Mouse (Mus musculus) bone marrow macrophage, adult 2 months (primary cell): ENCODE results near the gene Vstm2l. TPM values are rescaled to one million over a fixed set of nuclear protein-coding genes. Genes with fewer than 3 reads are reported as not detected.

Experiments
- H3K27ac ChIP-seq: 2 replicates; pipeline ENCODE4 v1.5.1; 2012; ENCODE audit warnings: low read depth, low read length; ENCODE audit not compliant: insufficient read depth
- H3K4me1 ChIP-seq: 2 replicates; pipeline ENCODE4 v1.6.1; 2012; ENCODE audit warnings: low read length; ENCODE audit not compliant: control insufficient read depth, insufficient read depth
- H3K4me3 ChIP-seq: 2 replicates; pipeline ENCODE4 v1.5.1; 2012; ENCODE audit warnings: mild to moderate bottlenecking, low read length, moderate library complexity; ENCODE audit not compliant: insufficient read depth
- CTCF ChIP-seq: IDR thresholded peaks from 2 replicates; pipeline ENCODE4 v1.5.1; 2012; ENCODE audit warnings: low read depth, mild to moderate bottlenecking, low read length, moderate library complexity
- POLR2A ChIP-seq: IDR thresholded peaks from 2 replicates; pipeline ENCODE4 v1.6.1; 2012; ENCODE audit warnings: mild to moderate bottlenecking, low read depth, low read length, borderline replicate concordance
- polyA plus RNA-seq: library from polyadenylated mRNA; stranded (reverse); fragments of >200 nt; gene quantifications from 2 replicates; pipeline ENCODE4 v1.2.4, GENCODE M21; 2012; ENCODE audit not compliant: missing spikeins, insufficient read depth, insufficient read length

Gene Vstm2l
- not detected in 2 replicates for polyA plus RNA-seq

- Histone ChIP-seq H3K4me3 (no peak within 1 kb of the TSS), H3K4me1 (no peaks in the 10 kb centered on the region; the same call in 1 of the 2 replicates), H3K27ac (no peak within 1 kb of the TSS)
- no peak for TF ChIP-seq POLR2A
Observed at GRCm38 (mm10) chr2:157914105-157914764, at the start of gene Vstm2l. Vstm2l (plus strand) TSS chr2:157914653.

GRCm38 (mm10) chr2:157867126-157867525, 47.3 kb upstream of the Vstm2l start:
- no peak overlapping the region for H3K27ac ChIP-seq
- peaks cover 9% of the 10 kb centered on the region for H3K4me1 ChIP-seq

DNA sequence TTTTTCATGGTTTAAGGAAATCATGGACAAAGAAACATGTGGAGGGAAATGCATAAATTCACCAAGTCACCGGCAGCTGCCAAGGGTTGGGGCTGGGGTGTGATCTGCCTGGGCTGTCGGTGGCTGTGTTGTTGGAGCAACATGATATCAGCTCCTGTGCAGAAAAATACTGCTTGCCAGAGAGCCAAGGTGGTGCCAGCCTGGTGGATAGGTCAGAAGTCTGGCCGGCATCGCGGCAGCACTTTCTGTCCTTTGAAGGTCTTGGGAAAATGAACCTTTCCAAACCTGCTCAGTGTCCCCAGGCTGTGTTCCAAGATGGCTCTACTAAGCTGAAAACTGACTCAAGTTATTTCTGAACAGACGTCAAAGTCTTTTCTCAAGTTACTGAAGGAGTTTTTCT, 44.2 kb upstream of the Vstm2l start:
- H3K27ac ChIP-seq: no peak overlapping the region
- H3K4me1 ChIP-seq: peaks cover 10% of the 10 kb centered on the region
- TF ChIP-seq CTCF (no peak), POLR2A (no peak)
- no peak overlapping the region for H3K4me3 ChIP-seq

More at GRCm38 (mm10) chr2:157867126-157867525, 47.3 kb upstream of the Vstm2l start:
- no peak overlapping the region for H3K4me3 ChIP-seq
- TF ChIP-seq CTCF: no peak
- TF ChIP-seq POLR2A: no peak

DNA sequence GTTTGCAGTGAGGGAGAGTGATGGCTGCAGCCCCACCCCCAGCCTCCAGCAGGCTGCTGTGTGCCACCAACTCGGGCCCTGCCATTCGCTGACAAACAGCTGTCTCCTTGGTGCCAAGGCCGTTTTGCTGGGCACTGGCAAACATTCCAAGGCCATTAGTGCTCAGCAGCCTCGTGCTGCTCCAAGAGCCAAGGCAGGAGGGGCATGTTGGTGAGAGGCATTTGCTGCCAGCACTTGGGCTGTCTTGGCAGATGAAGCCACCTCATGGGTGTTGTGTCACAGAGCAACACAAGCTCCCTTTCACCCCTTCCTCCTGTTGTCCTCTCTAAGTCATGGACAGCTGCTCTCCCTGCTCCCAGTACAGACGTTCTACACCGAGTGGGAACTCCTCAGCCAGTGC, 41.2 kb upstream of the Vstm2l start:
- H3K4me1 ChIP-seq: peaks cover 10% of the 10 kb centered on the region
- H3K27ac ChIP-seq: no peak overlapping the region
- H3K4me3 ChIP-seq: no peak overlapping the region
- no peak for TF ChIP-seq POLR2A
- no peak for TF ChIP-seq CTCF

- TF ChIP-seq POLR2A (no peak), CTCF (no peak)
- H3K27ac ChIP-seq: no peak overlapping the region
- peaks cover 10% of the 10 kb centered on the region for H3K4me1 ChIP-seq
- no peak overlapping the region for H3K4me3 ChIP-seq
Observed at GRCm38 (mm10) chr2:157873691-157874090, 40.8 kb upstream of the Vstm2l start.

- TF ChIP-seq POLR2A (no peak), CTCF (no peak)
- Histone ChIP-seq H3K27ac (no peak overlapping the region), H3K4me1 (peaks cover 10% of the 10 kb centered on the region), H3K4me3 (no peak overlapping the region)
Observed at GRCm38 (mm10) chr2:157875111-157875510, 39.3 kb upstream of the Vstm2l start.

GRCm38 (mm10) chr2:157877394-157877793, 37.1 kb upstream of the Vstm2l start:
- Histone ChIP-seq H3K4me1 (peaks cover 4% of the 10 kb centered on the region), H3K27ac (no peak overlapping the region), H3K4me3 (no peak overlapping the region)
- TF ChIP-seq CTCF (no peak), POLR2A (no peak)

GRCm38 (mm10) chr2:157877967-157878366, 36.5 kb upstream of the Vstm2l start:
- Histone ChIP-seq H3K27ac (no peak overlapping the region), H3K4me3 (no peak overlapping the region), H3K4me1 (peaks cover 4% of the 10 kb centered on the region)
- no peak for TF ChIP-seq POLR2A
- TF ChIP-seq CTCF: no peak

DNA sequence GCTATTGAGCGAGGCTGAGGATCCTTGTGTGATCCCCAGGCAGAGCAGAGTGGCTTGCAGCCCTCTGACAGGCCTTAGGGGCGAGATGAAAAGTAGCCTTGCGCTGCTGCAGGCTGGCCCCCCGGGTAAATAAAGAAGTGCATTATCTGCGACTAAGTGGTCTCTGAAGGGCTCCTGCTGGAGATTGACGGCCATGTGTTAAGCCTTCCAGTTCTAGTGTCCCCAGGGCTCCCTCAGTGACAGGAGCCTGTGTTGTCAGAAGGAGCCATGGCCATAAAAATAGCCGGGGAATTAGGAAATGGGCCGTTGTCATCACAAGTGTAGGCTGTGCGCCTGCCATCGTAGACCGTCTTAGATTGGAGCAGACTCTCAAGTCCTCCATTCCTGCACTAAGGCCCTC, 32.5 kb upstream of the Vstm2l start:
- Histone ChIP-seq H3K4me1 (peaks cover 7% of the 10 kb centered on the region), H3K27ac (no peak overlapping the region), H3K4me3 (no peak overlapping the region)
- TF ChIP-seq POLR2A (no peak), CTCF (no peak)

GRCm38 (mm10) chr2:157887275-157888025, 27.0 kb upstream of the Vstm2l start:
- no peak overlapping the region for H3K4me3 ChIP-seq
- TF ChIP-seq POLR2A (no peak), CTCF (no peak)

GRCm38 (mm10) chr2:157891166-157891565, 23.3 kb upstream of the Vstm2l start:
- Histone ChIP-seq H3K4me3 (no peak overlapping the region), H3K27ac (no peak overlapping the region), H3K4me1 (peaks cover 15% of the 10 kb centered on the region)
- TF ChIP-seq POLR2A: no peak

More at GRCm38 (mm10) chr2:157887275-157888025, 27.0 kb upstream of the Vstm2l start:
- H3K4me1 ChIP-seq: peaks cover 15% of the 10 kb centered on the region
- no peak overlapping the region for H3K27ac ChIP-seq
